Mouse (Mus musculus) intestine, embryonic 14.5 days (tissue): ENCODE data around the gene Crybb1. TPM values are rescaled to one million over a fixed set of nuclear protein-coding genes. Genes with fewer than 3 reads are reported as not detected.

Experiments used
- ATAC-seq: fragments of 200-750 bp; cut with Nextera tagmentation; replicated peaks from 2 replicates; pipeline ENCODE4 v1.8.0; 2017; ENCODE audit warnings: low read depth, moderate number of reproducible peaks, moderate TSS enrichment, moderate library complexity; ENCODE audit not compliant: low FRiP score, low TSS enrichment
- DNase-seq: peaks from one replicate; pipeline ENCODE4 v3.0.0-alpha.2; 2018; ENCODE audit warnings: low spot score
- H3K27ac ChIP-seq: fragments of 300-500 bp; sonication (generic); 2 replicates; pipeline ENCODE4 v1.5.1; 2014; ENCODE audit warnings: low read depth, mild to moderate bottlenecking, control low read depth
- H3K27me3 ChIP-seq: fragments of 300-500 bp; sonication (generic); replicated peaks from 2 replicates; pipeline ENCODE4 v1.6.1; 2014; ENCODE audit warnings: low read length, control low read depth; ENCODE audit not compliant: control insufficient read depth, insufficient read depth
- H3K36me3 ChIP-seq: fragments of 300-500 bp; sonication (generic); 2 replicates; pipeline ENCODE4 v1.6.1; 2014; ENCODE audit warnings: low read length, control low read depth; ENCODE audit not compliant: control insufficient read depth, insufficient read depth
- H3K4me1 ChIP-seq: fragments of 300-500 bp; sonication (generic); replicated peaks from 2 replicates; pipeline ENCODE4 v1.6.1; 2014; ENCODE audit warnings: low read length, control low read depth, mixed read lengths; ENCODE audit not compliant: control insufficient read depth, insufficient read depth
- H3K4me2 ChIP-seq: fragments of 300-500 bp; sonication (generic); 2 replicates; pipeline ENCODE4 v1.6.1; 2014; ENCODE audit warnings: low read length
- H3K4me3 ChIP-seq: fragments of 300-500 bp; sonication (generic); 2 replicates; pipeline ENCODE4 v1.5.1; 2014; ENCODE audit warnings: low read depth, low read length, control low read depth, mixed read lengths
- H3K9ac ChIP-seq: fragments of 300-500 bp; sonication (generic); 2 replicates; pipeline ENCODE4 v1.6.1; 2014; ENCODE audit warnings: mild to moderate bottlenecking, low read length
- H3K9me3 ChIP-seq: fragments of 300-500 bp; sonication (generic); 2 replicates; pipeline ENCODE4 v1.6.1; 2016; ENCODE audit warnings: low read length, control low read depth; ENCODE audit not compliant: control insufficient read depth
- whole genome bisulfite sequencing: fragments of 180-500 bp; shearing (Covaris S2); extraction: QIAGEN DNeasy Blood & Tissue Kit; methylation state at CpG from one replicate; pipeline ENCODE4 v1.1.7; 2014; 5-methylcytosine and 5-hydroxymethylcytosine counted together
- polyA plus RNA-seq: library from polyadenylated mRNA; unstranded; fragments of >200 nt; fragmentation: Nextera tagmentation; extraction: Ambion mirVana; gene quantifications from 2 replicates; pipeline ENCODE4 v1.2.1, GENCODE M21; 2014

Crybb1 gene
- polyA plus RNA-seq, 1 experiment from 2014 or later: 3.3 TPM

- H3K4me1 ChIP-seq: no peaks in the 10 kb centered on the region
- 54% methylated on average over 8 of the region's 8 CpGs for WGBS
- no peak for ATAC-seq
Observed at GRCm38 (mm10) chr5:112253169-112253568, 2.4 kb upstream of the Crybb1 start.

DNA sequence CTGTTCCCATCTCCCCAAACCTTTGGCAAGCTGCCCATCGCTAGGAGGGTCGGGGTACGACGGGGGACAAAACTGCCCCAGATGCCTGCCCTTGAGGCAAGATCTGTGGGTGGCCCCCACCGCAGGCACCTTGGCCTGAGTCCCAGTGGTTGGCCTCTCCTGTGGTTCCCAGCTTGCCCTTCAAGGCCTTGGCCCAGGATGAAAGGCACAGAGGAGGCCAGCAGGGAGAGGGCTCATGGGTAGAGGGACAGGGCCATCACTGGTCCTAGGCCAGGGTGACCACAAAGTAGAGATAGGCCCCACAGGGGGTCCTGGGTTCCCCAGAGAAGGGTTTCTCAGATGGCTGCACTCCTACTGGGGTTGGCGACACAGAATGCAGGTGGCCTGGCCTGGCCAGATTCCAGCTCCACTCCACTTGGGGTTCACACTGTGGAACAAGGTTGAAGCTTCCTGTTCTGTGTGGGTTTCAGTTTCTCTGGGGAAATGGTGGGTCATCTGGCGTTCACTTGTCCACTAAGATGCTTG is 1.3 kb upstream of the Crybb1 start:
- no peak overlapping the region for H3K27ac ChIP-seq
- no peaks in the 10 kb centered on the region for H3K9me3 ChIP-seq
- no peaks in the 10 kb centered on the region for H3K4me1 ChIP-seq
- no peaks in the 10 kb centered on the region for H3K27me3 ChIP-seq
- 71% methylated on average over 7 of the region's 7 CpGs for WGBS
- H3K4me2 ChIP-seq: no peak overlapping the region
- ATAC-seq (no peak), DNase-seq (no peak)
- H3K36me3 ChIP-seq: no peaks in the 10 kb centered on the region
- H3K9ac ChIP-seq: no peak overlapping the region
- H3K4me3 ChIP-seq: no peak overlapping the region

More at GRCm38 (mm10) chr5:112253169-112253568, 2.4 kb upstream of the Crybb1 start:
- no peak overlapping the region for H3K27ac ChIP-seq
- no peak overlapping the region for H3K4me3 ChIP-seq
- no peaks in the 10 kb centered on the region for H3K9me3 ChIP-seq
- no peaks in the 10 kb centered on the region for H3K27me3 ChIP-seq
- no peaks in the 10 kb centered on the region for H3K36me3 ChIP-seq
- H3K4me2 ChIP-seq: no peak overlapping the region
- H3K9ac ChIP-seq: no peak overlapping the region
- no peak for DNase-seq

DNA sequence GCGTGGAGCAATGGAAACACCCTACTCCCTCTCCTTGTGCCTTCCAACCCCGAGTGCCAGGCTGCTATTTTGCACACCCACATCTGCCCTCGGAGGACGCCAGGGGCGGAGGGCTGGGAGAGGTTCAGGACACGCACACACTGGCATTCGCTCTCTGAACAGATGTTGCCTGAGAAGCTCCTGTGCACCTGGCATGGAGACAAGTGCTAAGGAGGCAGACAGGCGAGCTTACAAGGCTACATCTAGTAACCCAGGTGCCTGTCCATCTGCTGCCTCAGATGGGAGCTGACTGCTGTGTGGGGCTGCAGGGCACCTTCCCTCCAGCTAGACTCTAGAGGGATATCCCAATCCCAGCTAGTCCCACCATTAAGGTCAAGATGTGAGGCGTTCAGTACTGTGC is 842 bp downstream of the Crybb1 start:
- Histone ChIP-seq H3K4me1 (no peaks in the 10 kb centered on the region), H3K27ac (no peak overlapping the region), H3K36me3 (no peaks in the 10 kb centered on the region), H3K9me3 (no peaks in the 10 kb centered on the region), H3K4me3 (no peak overlapping the region), H3K27me3 (no peaks in the 10 kb centered on the region), H3K9ac (no peak overlapping the region), H3K4me2 (no peak overlapping the region)
- ATAC-seq: no peak
- WGBS: 77% methylated on average over 9 of the region's 9 CpGs
- DNase-seq: no peak

GRCm38 (mm10) chr5:112257896-112258295 is 2.3 kb downstream of the Crybb1 start:
- H3K36me3 ChIP-seq: no peaks in the 10 kb centered on the region
- no peak overlapping the region for H3K4me2 ChIP-seq
- no peaks in the 10 kb centered on the region for H3K9me3 ChIP-seq
- H3K27me3 ChIP-seq: no peaks in the 10 kb centered on the region
- H3K27ac ChIP-seq: no peak overlapping the region
- no peak overlapping the region for H3K9ac ChIP-seq
- DNase-seq (no peak), ATAC-seq (no peak)
- H3K4me3 ChIP-seq: no peak overlapping the region
- WGBS: 77% methylated on average over 3 of the region's 3 CpGs
- no peaks in the 10 kb centered on the region for H3K4me1 ChIP-seq

- Histone ChIP-seq H3K9ac (no peak overlapping the region), H3K4me2 (no peak overlapping the region), H3K27me3 (no peaks in the 10 kb centered on the region), H3K36me3 (no peaks in the 10 kb centered on the region), H3K4me3 (no peak overlapping the region), H3K27ac (no peak overlapping the region), H3K9me3 (no peaks in the 10 kb centered on the region), H3K4me1 (no peaks in the 10 kb centered on the region)
- DNase-seq (no peak), ATAC-seq (0 out of 2 replicates have a peak, but pooled peaks have one; percentile 43)
- 88% methylated on average over 16 of the region's 16 CpGs for WGBS
Observed at GRCm38 (mm10) chr5:112259862-112260650, 4.4 kb downstream of the Crybb1 start.

- no peak for DNase-seq
- WGBS: 83% methylated on average over 3 of the region's 3 CpGs
- H3K4me2 ChIP-seq: no peak overlapping the region
Observed at GRCm38 (mm10) chr5:112260818-112261217, 5.2 kb downstream of the Crybb1 start.

GRCm38 (mm10) chr5:112264099-112264498 is 8.5 kb downstream of the Crybb1 start:
- ATAC-seq (no peak), DNase-seq (no peak)
- Histone ChIP-seq H3K9me3 (no peaks in the 10 kb centered on the region), H3K4me1 (no peaks in the 10 kb centered on the region), H3K4me2 (no peak overlapping the region), H3K4me3 (no peak overlapping the region), H3K36me3 (no peaks in the 10 kb centered on the region), H3K27ac (no peak overlapping the region), H3K27me3 (peaks cover 9% of the 10 kb centered on the region), H3K9ac (no peak overlapping the region)
- 82% methylated on average over 7 of the region's 7 CpGs for WGBS

More at GRCm38 (mm10) chr5:112260818-112261217, 5.2 kb downstream of the Crybb1 start:
- no peak for ATAC-seq
- Histone ChIP-seq H3K9me3 (no peaks in the 10 kb centered on the region), H3K36me3 (no peaks in the 10 kb centered on the region), H3K4me3 (no peak overlapping the region), H3K4me1 (no peaks in the 10 kb centered on the region), H3K27ac (no peak overlapping the region), H3K27me3 (no peaks in the 10 kb centered on the region), H3K9ac (no peak overlapping the region)

GRCm38 (mm10) chr5:112265110-112265509 is 9.5 kb downstream of the Crybb1 start:
- Histone ChIP-seq H3K27me3 (peaks cover 11% of the 10 kb centered on the region), H3K4me1 (no peaks in the 10 kb centered on the region), H3K9ac (no peak overlapping the region), H3K4me2 (no peak overlapping the region), H3K27ac (no peak overlapping the region), H3K36me3 (no peaks in the 10 kb centered on the region), H3K4me3 (no peak overlapping the region), H3K9me3 (no peaks in the 10 kb centered on the region)
- 83% methylated on average over 5 of the region's 5 CpGs for WGBS
- DNase-seq: no peak
- no peak for ATAC-seq

DNA sequence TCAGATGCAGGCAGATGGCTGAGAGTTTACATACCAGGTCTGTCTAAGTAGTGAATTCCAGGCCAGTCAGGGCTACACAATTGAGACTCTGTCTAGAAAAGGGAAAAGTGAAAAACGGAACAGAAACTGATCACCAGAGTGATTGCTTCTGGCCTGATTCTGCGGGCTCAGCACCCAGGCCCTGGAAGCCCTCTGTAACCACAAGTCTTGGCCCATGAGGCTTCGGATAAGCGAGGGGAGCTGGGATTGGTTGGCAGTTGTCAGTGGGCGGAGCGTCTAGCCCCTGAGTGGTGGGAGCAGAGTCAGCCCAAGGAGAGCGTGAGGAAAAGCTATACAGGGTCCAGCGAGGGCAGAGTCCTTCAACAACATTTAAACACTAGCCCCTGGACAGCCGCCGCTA is 9.9 kb downstream of the Crybb1 start:
- H3K9me3 ChIP-seq: no peaks in the 10 kb centered on the region
- no peaks in the 10 kb centered on the region for H3K4me1 ChIP-seq
- ATAC-seq: peak; percentile 64; the same call in 1 of the 2 replicates

More for the DNA sequence above, 9.9 kb downstream of the Crybb1 start:
- no peaks in the 10 kb centered on the region for H3K36me3 ChIP-seq
- peak; percentile 61 for DNase-seq
- H3K27ac ChIP-seq: no peak overlapping the region
- peaks cover 11% of the 10 kb centered on the region for H3K27me3 ChIP-seq
- no peak overlapping the region for H3K9ac ChIP-seq
- peak overlapping the region; percentile 22; the same call in 1 of the 2 replicates for H3K4me2 ChIP-seq
- no peak overlapping the region for H3K4me3 ChIP-seq
- WGBS: 8% methylated on average over 10 of the region's 10 CpGs
